Mouse (Mus musculus): ENCODE results near the gene Ppp1cb. TPM values are rescaled to one million over a fixed set of nuclear protein-coding genes. Genes with fewer than 3 reads are reported as not detected.
"Not testable (repeated sequence)": the region's sequence is repeated elsewhere in the genome, so short reads cannot be mapped to it uniquely, and the experiment has no call there.

The Ppp1cb gene
- total RNA-seq (2022), result 100 to 1,000 TPM; 307 to 478 (median 386) TPM

DNA sequence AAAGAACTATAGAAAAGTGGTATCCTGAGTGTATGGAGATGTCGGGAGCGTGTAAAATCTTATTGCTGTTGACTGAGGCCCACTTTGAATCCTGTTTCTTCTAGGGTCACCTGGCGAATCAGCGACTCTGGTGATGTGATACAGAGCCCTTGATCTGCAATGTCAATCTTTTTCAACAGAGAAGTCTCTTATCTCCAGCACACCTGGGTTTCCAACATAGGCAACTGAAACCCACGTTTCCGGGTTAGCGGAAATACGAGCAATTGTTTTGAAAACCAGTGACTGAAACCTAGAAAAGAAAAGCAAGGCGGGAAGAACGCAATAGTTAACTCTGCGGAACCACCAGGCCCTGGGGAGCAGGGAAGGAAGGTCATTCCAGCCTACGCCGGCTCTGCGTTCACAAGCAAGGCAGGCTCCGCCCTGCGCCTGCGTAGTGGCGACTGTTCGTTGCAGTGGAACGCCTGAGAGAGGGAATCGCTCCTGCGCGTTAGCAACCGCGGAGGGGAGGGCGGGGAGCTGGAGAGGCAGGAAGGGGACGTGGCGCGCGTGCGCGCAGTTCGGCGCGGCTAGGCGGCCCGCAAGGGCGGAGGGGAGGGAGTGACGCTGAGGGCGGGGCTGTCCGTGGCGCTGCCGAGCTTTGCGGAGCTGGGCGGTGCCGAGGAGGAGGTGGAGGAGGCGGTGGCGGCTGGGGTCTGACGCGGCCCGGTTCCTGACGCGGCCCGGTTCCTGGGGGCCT lies at the start of gene Ppp1cb:
Gene Ppp1cb, plus strand, starts transcription at position 436 of the 736 bp plus-strand sequence.
- peak; percentile 99 for DNase-seq

DNA sequence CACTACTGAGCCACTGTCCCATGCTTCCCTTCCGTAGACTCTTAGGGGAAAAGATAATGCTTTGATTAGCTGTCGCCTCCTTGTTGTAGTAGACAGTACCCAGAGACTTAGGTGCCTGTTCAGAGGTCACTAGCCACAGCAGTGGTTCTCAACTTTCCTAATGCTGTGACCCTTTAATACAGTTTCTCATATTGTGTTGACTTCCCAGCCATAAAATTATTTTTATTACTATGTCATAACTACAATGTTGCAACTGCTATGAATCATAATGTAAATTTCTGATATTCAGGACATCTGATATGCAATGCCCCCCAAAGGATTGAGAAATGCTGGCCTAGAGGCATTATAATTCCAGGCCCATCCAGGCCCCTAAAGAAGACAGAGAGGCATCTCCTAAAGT lies 48.9 kb upstream of the Ppp1cb start:
- no peak for DNase-seq

DNA sequence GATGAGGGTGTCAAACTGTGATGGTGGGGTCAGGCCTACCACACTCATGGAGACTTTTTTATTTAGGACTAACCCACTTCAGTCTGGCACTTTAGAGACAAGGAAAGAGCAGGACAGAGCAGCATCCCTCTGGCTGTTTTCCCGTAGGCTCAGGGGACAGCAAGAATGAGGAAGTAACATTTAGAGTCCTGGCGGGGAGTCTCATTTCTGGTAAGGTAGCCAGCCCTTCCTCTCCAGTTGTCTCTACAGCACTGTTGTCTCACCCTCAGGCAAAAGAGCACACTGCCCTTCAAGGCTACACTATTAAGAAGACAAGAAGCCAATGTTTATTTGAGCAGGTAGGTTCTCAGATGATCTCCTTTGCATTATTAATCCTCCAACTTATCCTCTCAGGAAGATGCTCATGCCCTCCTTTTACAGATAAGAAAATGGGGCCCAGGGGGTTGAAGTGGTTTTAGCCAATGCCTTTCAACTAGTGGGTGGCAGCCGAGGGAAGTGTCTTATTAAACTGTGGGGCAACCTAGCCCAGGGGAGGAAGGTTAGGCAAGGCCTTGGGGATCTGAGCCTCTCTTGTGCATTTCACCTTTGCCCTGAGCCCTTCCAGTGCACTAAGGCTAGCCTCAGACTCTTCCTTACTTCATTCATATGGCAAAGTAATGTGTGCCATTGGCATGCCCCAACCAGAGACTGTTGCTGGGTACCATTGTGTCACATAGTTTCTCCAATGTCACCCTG lies 47.5 kb upstream of the Ppp1cb start:
- DNase-seq, result no peak

DNA sequence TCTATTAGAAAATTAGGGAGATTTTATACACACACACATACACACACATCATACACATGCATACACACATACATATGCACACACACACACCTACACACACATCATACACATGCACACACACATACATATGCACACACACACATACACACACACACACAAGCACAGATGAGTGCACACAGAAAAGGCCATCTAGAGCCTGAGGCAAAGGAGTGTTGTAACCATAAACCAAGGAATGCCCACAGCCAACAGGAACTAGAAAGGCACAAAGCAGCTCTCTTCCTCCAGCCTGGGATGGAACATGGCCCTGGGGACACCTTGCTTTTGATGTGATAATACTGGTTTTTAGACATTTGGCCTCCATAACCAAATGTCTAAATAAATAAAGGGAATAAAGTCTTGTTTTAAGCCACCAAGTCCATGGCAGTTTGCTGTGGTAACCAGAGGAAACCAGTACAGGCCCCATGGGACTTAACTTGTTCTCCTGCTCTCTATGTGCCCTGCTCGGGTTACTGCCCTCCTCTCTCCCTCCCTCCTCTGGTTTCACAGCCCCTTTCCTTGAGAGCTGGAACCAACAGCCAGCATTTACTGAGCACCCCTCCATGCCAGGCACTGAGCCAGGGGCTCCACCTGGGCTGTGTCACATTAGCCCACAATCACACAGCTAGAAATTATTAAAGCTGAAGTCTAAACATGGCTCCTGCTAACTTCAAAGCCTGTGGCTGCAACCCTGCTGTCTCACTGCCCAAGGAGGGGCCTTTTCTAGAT lies 46.3 kb upstream of the Ppp1cb start:
- DNase-seq, result no peak

DNA sequence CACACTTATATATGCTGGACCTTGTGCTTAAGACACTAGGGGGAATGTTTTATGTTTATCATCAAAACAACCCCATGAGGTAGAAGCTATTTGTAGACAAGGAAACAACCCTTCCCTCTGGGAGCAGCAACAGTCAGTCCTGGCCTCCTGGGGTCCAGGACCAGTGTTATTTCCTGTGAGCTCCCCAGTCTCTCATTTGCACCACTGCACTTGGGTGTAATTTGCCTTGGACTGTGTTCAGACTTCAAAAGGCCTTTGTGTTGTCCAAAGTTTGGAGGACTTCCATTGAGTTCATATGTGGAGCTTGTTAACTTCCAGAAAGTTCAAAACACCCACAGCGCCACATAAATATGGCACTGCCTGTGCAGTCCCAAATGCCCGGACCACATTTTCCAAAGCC lies 45.6 kb upstream of the Ppp1cb start:
- no peak for DNase-seq

DNA sequence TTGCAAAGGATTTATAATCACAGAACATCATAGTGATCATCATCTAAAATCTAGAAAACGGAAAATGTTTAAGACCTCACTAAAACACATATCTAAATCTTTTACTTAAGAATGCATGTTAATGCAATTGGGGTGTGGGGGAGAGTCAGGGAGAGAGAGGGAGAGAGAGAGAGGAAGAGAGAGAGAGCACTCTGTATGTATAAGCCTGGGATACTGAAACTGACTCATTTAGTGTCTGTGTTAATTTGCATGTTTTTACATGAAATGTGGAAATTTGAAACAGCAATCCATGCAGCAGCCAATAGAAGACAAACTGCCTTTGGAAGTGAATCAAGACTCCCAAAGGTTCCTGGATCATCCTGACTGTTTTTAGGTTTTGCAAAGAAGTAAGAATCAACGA lies 45.1 kb upstream of the Ppp1cb start:
- no peak for DNase-seq

DNA sequence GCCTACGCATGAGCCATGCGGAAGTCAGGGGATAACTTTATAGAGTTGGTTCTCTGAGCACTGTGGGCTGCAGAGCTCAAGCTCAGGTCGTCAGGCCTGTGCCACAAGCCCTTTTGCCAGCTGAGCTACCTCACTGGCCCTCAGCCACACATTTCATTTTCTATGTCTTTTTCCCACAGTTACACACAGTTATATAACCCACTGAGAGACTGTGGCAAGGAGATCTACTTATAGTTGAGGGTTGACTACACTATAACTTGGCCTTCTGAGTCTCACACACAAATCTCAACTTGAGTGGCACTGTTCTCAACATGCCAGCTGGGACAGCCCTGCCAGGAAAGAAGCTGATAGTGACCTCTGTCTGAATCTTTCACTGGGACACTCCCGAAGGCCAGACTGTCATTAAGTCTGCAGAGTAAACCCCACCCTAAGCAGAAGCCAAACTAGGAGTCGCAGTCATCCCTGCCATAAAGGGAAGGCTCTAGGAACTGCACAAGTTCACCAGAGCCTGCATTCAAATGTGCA lies 44.1 kb upstream of the Ppp1cb start:
- DNase-seq, result no peak

DNA sequence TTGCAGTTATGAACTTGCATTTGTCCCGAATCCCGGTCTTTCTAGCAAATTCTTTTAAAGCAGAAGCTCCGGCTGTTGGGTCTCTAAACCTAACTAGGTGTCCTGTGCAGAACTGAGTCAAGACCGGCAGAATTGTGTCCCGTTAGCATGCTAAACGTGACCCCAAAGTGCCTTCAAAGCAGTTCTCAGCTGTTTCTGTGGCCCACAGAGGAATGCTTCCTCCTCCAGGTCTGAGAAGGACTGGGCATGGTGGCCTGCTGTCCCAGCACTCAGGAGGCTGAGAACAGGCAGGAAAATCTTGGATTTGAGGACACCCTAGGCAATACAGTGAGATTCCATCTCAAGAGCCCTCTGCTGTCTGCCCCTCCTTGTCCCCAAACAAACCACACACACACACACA lies 43.1 kb upstream of the Ppp1cb start:
- no peak for DNase-seq

DNA sequence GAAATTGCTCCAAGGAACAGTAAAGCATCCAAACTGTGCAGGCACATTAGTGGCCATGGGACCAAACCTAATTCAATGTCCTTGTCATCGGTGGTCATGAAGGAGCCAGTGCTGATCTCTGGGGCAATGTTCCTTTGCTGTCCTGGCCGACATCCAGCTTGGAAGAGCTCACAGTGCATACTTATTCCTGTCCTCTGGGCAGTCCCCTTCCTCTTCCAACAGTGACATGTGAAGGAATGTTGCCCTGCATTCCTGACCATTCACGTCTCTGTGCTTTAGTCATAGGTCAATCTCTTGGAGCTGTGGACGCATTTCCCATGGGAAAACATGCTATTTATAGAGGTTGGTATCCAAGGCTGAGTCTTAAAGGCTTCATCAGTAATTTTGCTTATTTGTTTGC lies 41.8 kb upstream of the Ppp1cb start:
- peak; percentile 51 for DNase-seq

DNA sequence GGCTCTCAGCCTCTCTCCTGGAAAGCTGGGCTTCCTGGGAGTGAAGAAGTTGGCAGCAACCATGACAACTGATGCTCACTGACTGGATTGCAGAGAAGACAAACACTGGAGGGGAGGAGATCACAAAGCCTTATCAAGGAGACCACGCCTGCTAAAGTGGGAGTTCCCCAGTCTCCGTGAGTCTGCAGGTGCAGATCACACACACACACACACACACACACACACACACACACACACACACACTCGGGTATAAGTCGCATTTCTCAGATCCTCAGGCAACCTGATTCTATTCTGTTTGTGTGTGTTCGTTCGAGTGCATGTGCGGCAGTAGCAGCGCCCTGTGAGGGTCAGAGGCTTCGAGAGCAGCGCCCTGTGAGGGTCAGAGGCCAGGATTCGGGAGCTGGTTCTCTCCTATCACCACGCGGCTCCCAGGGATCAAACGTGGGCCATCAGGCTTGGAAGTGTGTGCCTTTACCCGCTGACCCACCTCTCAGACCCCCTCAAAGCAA lies 36.5 kb upstream of the Ppp1cb start:
- DNase-seq, result no peak

DNA sequence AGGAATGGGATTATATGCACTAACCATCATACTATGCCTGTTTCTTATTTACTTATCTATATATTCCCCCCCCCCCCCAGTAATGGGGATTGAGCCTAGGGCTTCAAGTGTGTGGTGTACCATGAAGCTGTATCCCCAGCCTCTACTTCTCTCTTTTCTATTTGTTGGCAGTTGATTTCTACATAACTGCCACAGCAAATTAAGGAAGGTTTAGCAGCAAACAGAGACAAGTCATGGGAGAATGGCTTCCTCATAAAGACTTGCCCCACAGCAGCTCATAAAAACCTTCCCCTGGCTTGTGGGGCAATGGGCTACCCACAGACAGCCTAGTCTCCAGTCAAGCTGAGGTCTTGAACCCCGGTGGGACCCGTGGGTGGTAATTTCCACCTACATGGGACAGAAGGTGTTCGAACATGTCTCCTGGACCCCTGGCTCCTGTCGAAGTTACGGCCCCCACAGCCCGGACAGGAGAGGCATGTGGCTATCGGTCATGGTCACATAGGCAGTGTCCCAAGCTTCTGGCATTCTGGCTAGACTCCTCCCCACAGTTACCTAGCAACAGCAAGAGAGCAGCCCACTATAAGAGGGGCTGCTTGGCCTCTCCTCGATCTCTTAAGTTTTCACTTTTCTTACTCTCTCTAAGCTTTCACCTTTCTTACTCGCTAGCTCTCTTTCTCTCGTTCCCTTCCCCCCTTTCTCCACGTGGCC lies 35.1 kb upstream of the Ppp1cb start:
- DNase-seq, result no peak

DNA sequence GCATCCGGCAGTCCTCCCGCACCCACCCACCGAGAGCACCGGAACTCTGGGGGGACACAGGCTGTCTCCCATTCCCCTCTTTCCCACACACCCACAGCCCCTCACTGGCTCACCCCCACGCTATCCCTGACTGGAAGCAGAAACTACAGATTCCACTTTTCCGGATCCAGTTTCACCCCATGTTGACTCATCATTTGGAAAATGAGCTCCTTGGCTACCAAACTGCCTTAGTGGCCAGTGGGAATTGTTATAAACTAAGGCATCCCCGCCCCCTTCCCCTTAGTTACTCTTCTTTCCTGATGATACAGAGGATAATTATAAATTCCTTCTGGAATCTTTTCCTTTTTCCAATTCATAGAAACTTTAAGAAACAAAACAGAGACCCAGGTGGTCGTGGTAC lies 34.2 kb upstream of the Ppp1cb start:
- DNase-seq, result no peak

DNA sequence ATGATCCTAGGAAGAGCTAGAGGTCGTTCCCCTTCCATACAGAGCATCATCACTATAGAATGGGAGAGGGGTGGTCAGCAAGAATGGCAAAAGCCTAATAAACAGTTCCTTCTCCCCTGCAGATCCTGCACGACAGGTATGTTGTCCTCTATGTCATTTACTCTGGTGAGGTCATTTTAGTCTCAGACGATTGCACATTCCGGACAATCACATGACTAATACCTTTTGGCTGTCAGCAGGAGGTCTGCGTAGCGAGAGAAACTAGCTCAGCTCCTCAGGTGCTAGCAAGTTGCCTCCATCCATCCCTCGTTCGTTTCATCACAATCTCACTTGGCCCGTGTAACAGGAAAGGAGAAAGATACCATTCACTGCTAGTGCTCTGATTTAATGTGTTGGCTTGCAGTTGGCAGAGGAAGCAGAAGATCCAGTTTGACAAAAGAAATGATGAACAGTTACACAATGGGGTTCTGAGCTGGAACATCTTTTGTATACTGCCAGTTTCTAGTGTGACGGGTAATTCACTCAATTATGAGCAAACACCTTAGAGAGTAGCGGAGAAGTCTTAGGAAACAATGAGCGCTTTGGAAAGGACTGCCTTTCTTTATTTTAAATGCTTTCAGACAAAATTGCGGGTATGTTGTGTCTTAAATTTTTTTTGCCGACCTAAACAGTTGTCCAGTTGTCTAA lies 33.0 kb upstream of the Ppp1cb start:
- no peak for DNase-seq

DNA sequence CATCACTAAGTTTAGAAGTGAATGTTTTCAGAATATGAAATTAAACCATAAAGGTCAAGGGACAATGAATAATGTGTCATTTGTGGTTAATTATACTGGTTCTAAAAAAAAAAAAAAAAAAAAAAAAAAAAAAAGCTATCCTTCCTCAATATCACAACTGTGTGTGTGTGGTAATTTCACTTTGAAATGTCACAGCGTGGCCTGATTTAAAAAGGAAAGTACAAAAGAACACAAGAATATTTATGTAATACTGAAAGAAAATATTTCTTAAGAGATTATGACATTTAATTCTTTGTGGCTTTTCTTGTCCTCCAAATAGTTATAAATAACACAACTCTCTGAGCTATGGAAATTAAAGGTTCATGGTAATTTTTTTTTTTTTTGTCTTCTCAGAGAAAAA lies 28.2 kb upstream of the Ppp1cb start:
- DNase-seq, result no peak

DNA sequence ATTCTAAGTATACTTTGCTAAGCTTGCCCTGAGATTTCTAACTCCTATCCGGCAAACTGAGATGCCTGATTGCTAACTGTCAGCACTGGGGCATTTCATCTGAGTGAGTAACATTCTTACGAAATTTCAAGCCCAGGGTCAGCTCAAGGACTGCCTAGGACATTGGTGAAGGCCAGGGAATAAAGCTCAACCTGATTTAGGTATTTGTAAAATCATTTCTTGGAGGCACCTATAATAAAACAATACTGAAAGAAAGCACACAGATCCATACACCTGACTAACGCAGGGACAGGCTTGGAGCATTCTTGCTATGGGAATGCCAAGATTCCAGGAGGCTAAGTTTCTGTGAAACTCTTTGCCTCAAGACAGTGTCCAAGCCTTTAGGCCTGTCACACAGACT lies 24.3 kb upstream of the Ppp1cb start:
- DNase-seq, result not testable (repeated sequence)

DNA sequence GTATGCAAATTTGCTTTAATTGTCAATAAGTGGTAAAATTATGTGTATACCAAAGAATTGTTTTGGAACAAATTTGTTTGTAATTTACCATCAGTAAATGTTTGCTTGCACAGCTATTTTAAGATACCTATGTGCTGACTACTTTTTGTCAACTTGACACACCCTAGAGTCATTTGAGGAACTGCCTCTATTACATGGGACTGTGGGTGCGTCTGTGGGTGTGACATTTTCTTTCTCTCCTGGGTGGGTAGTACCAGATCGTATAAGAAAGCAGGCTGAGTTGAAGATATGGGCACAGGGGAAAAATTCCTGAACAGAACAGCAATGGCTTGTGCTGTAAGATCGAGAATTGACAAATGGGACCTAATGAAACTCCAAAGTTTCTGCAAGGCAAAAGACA lies 23.0 kb upstream of the Ppp1cb start:
- no peak for DNase-seq

DNA sequence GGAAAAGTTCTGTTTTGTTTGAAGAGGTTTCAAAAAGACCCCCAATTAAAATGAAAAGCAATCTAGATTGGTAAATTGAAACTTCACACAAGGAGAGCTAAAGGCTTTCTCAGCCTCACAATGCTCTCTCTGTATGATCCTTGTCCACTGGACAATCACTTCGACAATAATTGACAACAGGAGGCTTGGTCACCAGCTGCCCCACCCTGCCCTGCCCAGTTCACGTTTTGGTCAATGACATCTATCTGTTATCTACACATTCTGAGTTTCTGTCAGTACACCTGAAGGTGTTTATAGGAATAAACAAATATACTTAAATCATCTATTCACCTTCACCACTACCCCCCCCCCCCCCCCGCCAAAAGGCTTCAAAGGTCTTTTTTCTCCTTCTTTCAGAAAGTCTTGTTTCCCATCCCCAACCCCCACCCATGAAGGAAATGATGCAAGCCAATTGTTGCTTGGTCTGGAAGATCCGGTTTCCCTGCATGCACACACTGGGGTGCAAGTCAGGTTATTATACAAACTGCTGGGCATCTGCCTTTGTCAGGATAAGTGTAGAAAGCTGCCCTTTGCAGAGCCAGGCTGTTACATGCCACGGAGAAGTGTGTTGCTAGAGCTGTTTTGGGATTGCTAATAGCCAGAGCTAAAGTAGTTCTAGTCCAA lies 20.6 kb upstream of the Ppp1cb start:
- DNase-seq, result no peak

DNA sequence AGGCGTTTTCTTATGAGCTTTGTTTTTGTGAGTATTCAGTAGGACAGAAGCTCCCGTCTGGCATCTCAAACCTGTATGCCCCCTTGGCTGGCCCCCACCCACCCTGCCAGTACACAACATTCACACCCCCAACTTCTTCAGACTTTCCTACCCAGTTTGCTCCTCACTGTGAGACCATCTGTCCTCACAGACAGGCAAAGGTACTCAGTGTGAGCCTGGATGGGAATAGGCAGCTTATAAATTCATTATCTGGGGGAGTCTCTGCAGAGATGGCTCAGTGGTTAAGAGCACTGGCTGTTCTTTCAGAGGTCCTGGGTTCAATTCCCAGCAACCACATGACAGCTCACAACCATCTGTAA lies 20.1 kb upstream of the Ppp1cb start:
- no peak for DNase-seq

DNA sequence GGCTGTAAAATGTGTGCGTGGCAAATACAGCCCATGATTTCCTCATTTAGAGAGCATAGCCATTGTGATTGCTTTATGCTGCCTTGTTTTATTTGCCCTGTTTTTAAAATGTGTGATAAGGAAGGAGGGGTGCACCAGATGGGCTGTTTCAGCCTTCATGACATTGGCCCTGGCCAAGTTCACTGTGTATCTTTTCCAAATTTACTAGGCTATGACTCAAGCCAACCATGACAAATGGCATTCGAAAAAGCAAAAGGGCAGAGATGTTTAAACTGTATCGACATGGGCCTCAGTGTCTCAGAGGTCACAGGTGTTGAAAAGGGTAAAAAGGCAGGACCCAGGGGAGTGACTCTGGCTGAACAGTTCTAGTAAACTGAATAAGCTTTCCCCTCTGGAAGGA lies 17.3 kb upstream of the Ppp1cb start:
- DNase-seq, result peak; percentile 66

DNA sequence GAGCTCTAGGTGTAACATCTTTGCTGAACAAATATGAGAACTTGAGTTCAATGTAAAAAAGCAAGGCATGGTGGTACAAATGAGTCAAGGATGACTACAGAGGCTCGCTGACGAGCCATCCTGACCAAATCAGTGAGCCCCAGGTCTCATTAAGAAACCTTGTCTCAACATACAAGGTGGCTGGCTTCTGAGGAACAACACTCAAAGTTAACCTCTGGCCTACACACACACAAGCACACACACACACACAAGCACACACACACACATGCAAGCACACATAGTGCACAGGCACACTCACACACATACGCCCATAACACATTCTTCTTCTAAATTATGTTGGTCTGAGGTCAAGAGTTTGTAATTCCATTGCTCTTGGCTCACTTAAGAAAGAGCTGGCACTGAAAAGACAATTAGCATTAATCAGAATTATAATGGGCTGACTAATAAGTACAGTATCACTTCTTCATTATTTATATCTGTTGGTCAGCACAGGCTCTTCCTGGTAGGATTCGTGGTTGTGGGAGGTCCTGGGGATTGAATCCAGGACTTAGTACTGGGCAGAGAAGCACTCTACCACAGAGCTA lies 16.6 kb upstream of the Ppp1cb start:
- DNase-seq, result no peak

DNA sequence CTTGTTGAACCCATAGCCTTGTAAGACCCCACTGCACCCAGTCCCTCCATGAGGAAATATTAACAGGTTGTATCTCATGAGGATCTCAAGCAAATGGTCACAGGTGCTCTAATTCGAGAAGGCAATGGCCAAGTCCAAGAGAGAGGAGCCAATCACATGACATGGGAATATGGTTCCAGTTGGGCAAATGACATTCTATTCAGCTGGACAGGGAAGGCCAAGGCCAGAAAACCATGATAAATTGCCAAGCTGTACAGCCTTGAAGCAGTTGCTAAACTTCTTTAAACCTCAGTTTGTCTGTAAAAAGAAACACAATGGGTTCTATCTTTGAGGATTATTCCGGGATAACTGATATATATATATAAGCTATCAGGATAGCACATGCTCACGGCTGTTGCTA lies 14.7 kb upstream of the Ppp1cb start:
- peak; percentile 45 for DNase-seq
